In genomic region chr5:111415575-111415974, GRCm38 (mm10) we compare ENCODE assay signal across 11 mouse cellular contexts. TPM values are rescaled to one million over a fixed set of nuclear protein-coding genes. Genes with fewer than 3 reads are reported as not detected.
DNase-seq lines count a peak whose midpoint lies in the region; ATAC-seq and TF ChIP-seq lines count a peak whose summit lies in the region.
"Had no signal": no experiment of that assay in that cellular context is flagged by ENCODE, and none has a peak within 500 bp of the region (broad histone marks: within the 10 kb centered on the region; RNA-seq: fewer than 3 reads in every experiment).

No protein-coding gene starts in this region.

- no peak overlapping the region for H3K27ac ChIP-seq in kidney, embryonic 14.5 days (ENCODE audit: low read depth, low read length)
- peak overlapping the region; percentile 16; the same call in 1 of the 2 replicates for H3K27ac ChIP-seq in embryonic facial prominence, embryonic 14.5 days (replicated peaks; ENCODE audit: low read depth, low read length)
- H3K27ac ChIP-seq in intestine, embryonic 14.5 days (ENCODE audit: low read depth) = no peak overlapping the region
- no peak overlapping the region for H3K27ac ChIP-seq in midbrain, postnatal 0 days (ENCODE audit: low read depth, low read length)

- DNase-seq in kidney, postnatal 10 days = no peak
- no peak for DNase-seq in embryonic facial prominence, embryonic 14.5 days (ENCODE audit: low spot score)
- no peak for DNase-seq in intestine, embryonic 14.5 days (ENCODE audit: low spot score)
- DNase-seq in midbrain, postnatal 0 days (ENCODE audit: low spot score) = no peak
- DNase-seq in left cerebral cortex, postnatal 25 days (ENCODE audit: low spot score in 2 of 2) = no peak
- no peak for DNase-seq in right cerebral cortex, postnatal 25 days
- DNase-seq in urinary bladder, postnatal 4 days (ENCODE audit: low spot score in 2 of 2) = no peak
- DNase-seq: adrenal gland, adult 8-10 months; kidney, postnatal 25 days had no signal

- no peak for TF ChIP-seq CTCF in midbrain, postnatal 0 days (IDR thresholded peaks at IDR 0.05)

- H3K4me3 ChIP-seq in kidney, embryonic 14.5 days (ENCODE audit: low read length) = peak overlapping the region; percentile 81; the same call in 1 of the 2 replicates
- H3K4me3 ChIP-seq in embryonic facial prominence, embryonic 14.5 days (ENCODE audit: low read depth, low read length) = peak overlapping the region; percentile 94
- peak overlapping the region; percentile 74 for H3K4me3 ChIP-seq in intestine, embryonic 14.5 days (ENCODE audit: low read depth, low read length)
- peak overlapping the region; percentile 90 for H3K4me3 ChIP-seq in midbrain, postnatal 0 days (ENCODE audit: low read depth, low read length)
- H3K4me3 ChIP-seq: erythroblast, embryonic 14.5 days had no signal

- H3K9ac ChIP-seq in kidney, embryonic 14.5 days (ENCODE audit: low read depth, low read length) = no peak overlapping the region
- H3K9ac ChIP-seq in embryonic facial prominence, embryonic 14.5 days (ENCODE audit: low read depth, low read length) = peak overlapping the region; percentile 47
- H3K9ac ChIP-seq in intestine, embryonic 14.5 days (ENCODE audit: low read length) = peak overlapping the region; percentile 84
- 0 out of 2 replicates have a peak overlapping the region, but pooled peaks have one; percentile 33 for H3K9ac ChIP-seq in midbrain, postnatal 0 days (replicated peaks; ENCODE audit: low read length, poor library complexity, severe bottlenecking)

- peaks cover 35% of the 10 kb centered on the region for H3K27me3 ChIP-seq in kidney, embryonic 14.5 days (ENCODE audit: control insufficient read depth, insufficient read depth, low read length)
- H3K27me3 ChIP-seq in embryonic facial prominence, embryonic 14.5 days (replicated peaks; ENCODE audit: control insufficient read depth, insufficient read depth, low read length) = no peaks in the 10 kb centered on the region
- H3K27me3 ChIP-seq in intestine, embryonic 14.5 days (replicated peaks; ENCODE audit: control insufficient read depth, insufficient read depth, low read length) = peaks cover 10% of the 10 kb centered on the region
- H3K27me3 ChIP-seq in midbrain, postnatal 0 days (ENCODE audit: insufficient read depth, low read length) = no peaks in the 10 kb centered on the region

- ATAC-seq in kidney, embryonic 14.5 days (ENCODE audit: low FRiP score, low TSS enrichment) = no peak
- no peak for ATAC-seq in embryonic facial prominence, embryonic 14.5 days (ENCODE audit: low read depth)
- no peak for ATAC-seq in intestine, embryonic 14.5 days (replicated peaks; ENCODE audit: low FRiP score, low TSS enrichment, low read depth)
- no peak for ATAC-seq in midbrain, postnatal 0 days (ENCODE audit: low FRiP score)

- intact Hi-C loops in left cerebral cortex, postnatal 25 days (cut with DNase I) = loop anchor here (2.0 to 5.0 kb wide), 3 partner anchors 97 to 347 kb away; no protein-coding TSS in a partner anchor

- H3K4me1 ChIP-seq in kidney, embryonic 14.5 days (ENCODE audit: control insufficient read depth, insufficient read depth, low read length) = peaks cover 27% of the 10 kb centered on the region
- peaks cover 15% of the 10 kb centered on the region for H3K4me1 ChIP-seq in embryonic facial prominence, embryonic 14.5 days (ENCODE audit: control insufficient read depth, insufficient read depth, low read length)
- peaks cover 34% of the 10 kb centered on the region for H3K4me1 ChIP-seq in intestine, embryonic 14.5 days (replicated peaks; ENCODE audit: control insufficient read depth, insufficient read depth, low read length)
- 0 out of 2 replicates have a peak, but pooled peaks cover 5% of the 10 kb centered on the region for H3K4me1 ChIP-seq in midbrain, postnatal 0 days (ENCODE audit: insufficient read depth, low read length)

- 1% methylated on average over 14 of the region's 14 CpGs for WGBS in kidney, embryonic 14.5 days
- 2% methylated on average over 14 of the region's 14 CpGs for WGBS in embryonic facial prominence, embryonic 14.5 days
- WGBS in intestine, embryonic 14.5 days = 3% methylated on average over 14 of the region's 14 CpGs
- 2% methylated on average over 14 of the region's 14 CpGs for WGBS in midbrain, postnatal 0 days

- H3K36me3 ChIP-seq in kidney, embryonic 14.5 days (ENCODE audit: control insufficient read depth, insufficient read depth, low read length) = no peaks in the 10 kb centered on the region
- H3K36me3 ChIP-seq in embryonic facial prominence, embryonic 14.5 days (ENCODE audit: control insufficient read depth, insufficient read depth, low read length) = peaks cover 23% of the 10 kb centered on the region
- peaks cover 7% of the 10 kb centered on the region; the same call in 1 of the 2 replicates for H3K36me3 ChIP-seq in intestine, embryonic 14.5 days (ENCODE audit: control insufficient read depth, insufficient read depth, low read length)
- peaks cover 3% of the 10 kb centered on the region; the same call in 1 of the 2 replicates for H3K36me3 ChIP-seq in midbrain, postnatal 0 days (ENCODE audit: insufficient read depth, low read length)

- H3K4me2 ChIP-seq in kidney, embryonic 14.5 days (replicated peaks; ENCODE audit: low read depth, low read length) = peak overlapping the region; percentile 95
- peak overlapping the region; percentile 97 for H3K4me2 ChIP-seq in embryonic facial prominence, embryonic 14.5 days (ENCODE audit: low read depth, low read length)
- H3K4me2 ChIP-seq in intestine, embryonic 14.5 days (ENCODE audit: low read length) = peak overlapping the region; percentile 86
- H3K4me2 ChIP-seq in midbrain, postnatal 0 days (ENCODE audit: low read depth, low read length, poor library complexity, severe bottlenecking) = peak overlapping the region; percentile 92

- no peaks in the 10 kb centered on the region for H3K9me3 ChIP-seq in kidney, embryonic 14.5 days (ENCODE audit: control insufficient read depth, low read length)
- no peaks in the 10 kb centered on the region for H3K9me3 ChIP-seq in embryonic facial prominence, embryonic 14.5 days (ENCODE audit: control insufficient read depth, low read length)
- no peaks in the 10 kb centered on the region for H3K9me3 ChIP-seq in intestine, embryonic 14.5 days (ENCODE audit: control insufficient read depth, low read length)
- no peaks in the 10 kb centered on the region for H3K9me3 ChIP-seq in midbrain, postnatal 0 days (ENCODE audit: low read length)

RNA-seq across cellular contexts. Expression of gene Mn1, which starts 1.6 kb away (rescaled TPM):
- 5.1 and 6.9 TPM in 2 replicates for polyA plus RNA-seq in kidney, embryonic 14.5 days (2014; fragmentation: Nextera tagmentation; extraction: Ambion mirVana)
- 29.1 and 33.3 TPM in 2 replicates for polyA plus RNA-seq in embryonic facial prominence, embryonic 14.5 days (2014; fragmentation: Nextera tagmentation; extraction: Ambion mirVana)
- polyA plus RNA-seq in intestine, embryonic 14.5 days (2014; fragmentation: Nextera tagmentation; extraction: Ambion mirVana) = 10.9 and 11.7 TPM in 2 replicates
- total RNA-seq in midbrain, postnatal 0 days (2014; rRNA removed) = 112 and 139 TPM in 2 replicates
- 49.6 and 49.8 TPM in 2 replicates for polyA plus RNA-seq in midbrain, postnatal 0 days (2015; fragmentation: Nextera tagmentation; extraction: Ambion mirVana)
- 10 to 100 TPM; 62.8 to 63.4 TPM for total RNA-seq in left cerebral cortex, postnatal 25 days (2021)
